Mouse (Mus musculus): ENCODE measurements around the gene Pgc. TPM values are rescaled to one million over a fixed set of nuclear protein-coding genes. Genes with fewer than 3 reads are reported as not detected.

Pgc gene
- polyA plus RNA-seq, 1 experiment from 2014 or later, result 122 TPM

- no peak for ATAC-seq (ENCODE audit: insufficient read depth, low FRiP score)
- Histone ChIP-seq H3K9me3 (replicated peaks; ENCODE audit: control insufficient read depth, low read length) (no peaks in the 10 kb centered on the region), H3K4me2 (ENCODE audit: low read depth, low read length) (no peak overlapping the region), H3K4me1 (ENCODE audit: control insufficient read depth, insufficient read depth, low read length) (peaks cover 10% of the 10 kb centered on the region), H3K9ac (ENCODE audit: low read length) (no peak overlapping the region), H3K27me3 (ENCODE audit: control insufficient read depth, insufficient read depth, low read length) (no peaks in the 10 kb centered on the region), H3K27ac (ENCODE audit: low read length) (no peak overlapping the region), H3K36me3 (ENCODE audit: control insufficient read depth, insufficient read depth, low read length) (no peaks in the 10 kb centered on the region), H3K4me3 (replicated peaks; ENCODE audit: low read length) (no peak overlapping the region)
- WGBS, result 43% methylated on average over 20 of the region's 20 CpGs
Observed at GRCm38 (mm10) chr17:47703556-47703955, 23.1 kb upstream of the Pgc start.

DNA sequence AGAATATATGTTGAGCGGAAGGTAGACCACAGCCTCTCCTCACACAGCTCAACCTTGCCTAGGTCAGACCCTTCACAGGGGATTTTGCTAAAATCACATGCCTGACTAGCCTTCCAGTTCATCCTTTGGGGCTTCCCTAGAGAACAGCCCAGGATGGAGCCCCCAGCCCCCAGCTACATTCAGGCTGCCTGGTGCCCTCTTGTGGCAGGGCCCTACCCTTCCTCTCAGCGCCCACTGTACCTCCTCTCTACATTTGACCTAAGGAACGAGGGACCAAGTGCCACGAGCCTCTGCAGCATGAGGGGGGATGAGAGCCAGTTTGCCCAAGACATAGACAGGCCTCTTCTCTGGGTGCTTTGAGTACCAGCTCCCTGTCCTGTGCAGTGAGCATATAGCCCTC, 21.9 kb upstream of the Pgc start:
- H3K36me3 ChIP-seq (ENCODE audit: control insufficient read depth, insufficient read depth, low read length), result no peaks in the 10 kb centered on the region
- no peak overlapping the region for H3K4me3 ChIP-seq (replicated peaks; ENCODE audit: low read length)
- ATAC-seq (ENCODE audit: insufficient read depth, low FRiP score), result no peak
- no peaks in the 10 kb centered on the region for H3K9me3 ChIP-seq (replicated peaks; ENCODE audit: control insufficient read depth, low read length)
- no peaks in the 10 kb centered on the region for H3K27me3 ChIP-seq (ENCODE audit: control insufficient read depth, insufficient read depth, low read length)
- no peak overlapping the region for H3K27ac ChIP-seq (ENCODE audit: low read length)
- peaks cover 14% of the 10 kb centered on the region for H3K4me1 ChIP-seq (ENCODE audit: control insufficient read depth, insufficient read depth, low read length)
- WGBS, result 86% methylated on average over 4 of the region's 4 CpGs
- no peak overlapping the region for H3K4me2 ChIP-seq (ENCODE audit: low read depth, low read length)
- no peak overlapping the region for H3K9ac ChIP-seq (ENCODE audit: low read length)

- Histone ChIP-seq H3K9ac (ENCODE audit: low read length) (no peak overlapping the region), H3K36me3 (ENCODE audit: control insufficient read depth, insufficient read depth, low read length) (no peaks in the 10 kb centered on the region), H3K4me1 (ENCODE audit: control insufficient read depth, insufficient read depth, low read length) (peaks cover 14% of the 10 kb centered on the region), H3K9me3 (replicated peaks; ENCODE audit: control insufficient read depth, low read length) (no peaks in the 10 kb centered on the region), H3K27me3 (ENCODE audit: control insufficient read depth, insufficient read depth, low read length) (no peaks in the 10 kb centered on the region), H3K4me3 (replicated peaks; ENCODE audit: low read length) (no peak overlapping the region), H3K27ac (ENCODE audit: low read length) (no peak overlapping the region), H3K4me2 (ENCODE audit: low read depth, low read length) (no peak overlapping the region)
- 55% methylated on average over 1 of the region's 1 CpGs for WGBS
- ATAC-seq (ENCODE audit: insufficient read depth, low FRiP score), result no peak
Observed at GRCm38 (mm10) chr17:47706196-47706595, 20.4 kb upstream of the Pgc start.

DNA sequence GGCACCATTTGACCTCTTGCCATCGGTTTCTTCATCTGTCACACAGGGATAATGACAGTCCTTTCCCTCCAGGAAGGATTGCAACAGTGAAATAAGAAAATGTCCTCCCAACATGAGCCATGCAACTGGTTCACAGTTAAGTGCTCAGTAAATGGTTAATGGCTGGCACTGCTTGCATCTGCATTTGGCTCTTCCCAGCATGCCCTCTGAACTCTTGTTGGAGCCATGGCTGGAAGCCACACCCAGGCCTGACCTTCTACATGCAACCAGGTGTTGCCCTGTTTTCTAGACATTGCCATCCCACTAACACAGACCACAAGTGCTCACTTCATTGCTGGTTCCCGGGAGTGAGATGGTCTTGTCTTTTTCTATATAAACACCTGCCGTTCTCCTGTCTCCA, 18.7 kb upstream of the Pgc start:
- no peaks in the 10 kb centered on the region for H3K9me3 ChIP-seq (replicated peaks; ENCODE audit: control insufficient read depth, low read length)
- no peak overlapping the region for H3K4me2 ChIP-seq (ENCODE audit: low read depth, low read length)
- no peaks in the 10 kb centered on the region for H3K36me3 ChIP-seq (ENCODE audit: control insufficient read depth, insufficient read depth, low read length)
- H3K27me3 ChIP-seq (ENCODE audit: control insufficient read depth, insufficient read depth, low read length), result no peaks in the 10 kb centered on the region
- H3K4me3 ChIP-seq (replicated peaks; ENCODE audit: low read length), result no peak overlapping the region
- H3K9ac ChIP-seq (ENCODE audit: low read length), result no peak overlapping the region
- WGBS, result 67% methylated on average over 3 of the region's 3 CpGs
- H3K4me1 ChIP-seq (ENCODE audit: control insufficient read depth, insufficient read depth, low read length), result peaks cover 14% of the 10 kb centered on the region
- ATAC-seq (ENCODE audit: insufficient read depth, low FRiP score), result no peak
- no peak overlapping the region for H3K27ac ChIP-seq (ENCODE audit: low read length)

DNA sequence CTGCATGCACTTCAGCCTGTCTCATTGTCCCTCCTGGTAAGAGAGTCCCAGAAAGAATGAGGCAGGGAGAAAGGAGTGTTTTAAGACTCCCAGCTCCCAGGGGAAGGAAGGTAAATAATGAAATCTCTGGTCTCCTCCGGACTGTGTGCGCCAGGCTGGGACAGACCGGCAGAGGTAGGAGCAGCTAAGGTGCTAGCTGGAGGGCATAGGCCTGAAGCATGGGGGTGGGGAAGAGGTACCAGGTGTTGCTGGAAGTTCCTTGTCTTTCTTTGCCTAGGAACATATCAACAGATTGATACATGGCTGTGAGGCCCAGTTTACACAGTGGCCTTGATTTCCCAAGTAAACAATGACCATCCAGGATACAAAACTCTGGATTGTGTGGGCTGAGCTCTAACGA, 17.7 kb upstream of the Pgc start:
- no peak overlapping the region for H3K4me2 ChIP-seq (ENCODE audit: low read depth, low read length)
- H3K4me1 ChIP-seq (ENCODE audit: control insufficient read depth, insufficient read depth, low read length), result peaks cover 14% of the 10 kb centered on the region
- ATAC-seq (ENCODE audit: insufficient read depth, low FRiP score), result peak; percentile 49; the same call in 1 of the 2 replicates
- no peaks in the 10 kb centered on the region for H3K9me3 ChIP-seq (replicated peaks; ENCODE audit: control insufficient read depth, low read length)
- no peaks in the 10 kb centered on the region for H3K27me3 ChIP-seq (ENCODE audit: control insufficient read depth, insufficient read depth, low read length)
- H3K36me3 ChIP-seq (ENCODE audit: control insufficient read depth, insufficient read depth, low read length), result no peaks in the 10 kb centered on the region
- H3K9ac ChIP-seq (ENCODE audit: low read length), result no peak overlapping the region; the same call in 1 of the 2 replicates
- H3K4me3 ChIP-seq (replicated peaks; ENCODE audit: low read length), result no peak overlapping the region
- no peak overlapping the region for H3K27ac ChIP-seq (ENCODE audit: low read length)
- 57% methylated on average over 4 of the region's 4 CpGs for WGBS

DNA sequence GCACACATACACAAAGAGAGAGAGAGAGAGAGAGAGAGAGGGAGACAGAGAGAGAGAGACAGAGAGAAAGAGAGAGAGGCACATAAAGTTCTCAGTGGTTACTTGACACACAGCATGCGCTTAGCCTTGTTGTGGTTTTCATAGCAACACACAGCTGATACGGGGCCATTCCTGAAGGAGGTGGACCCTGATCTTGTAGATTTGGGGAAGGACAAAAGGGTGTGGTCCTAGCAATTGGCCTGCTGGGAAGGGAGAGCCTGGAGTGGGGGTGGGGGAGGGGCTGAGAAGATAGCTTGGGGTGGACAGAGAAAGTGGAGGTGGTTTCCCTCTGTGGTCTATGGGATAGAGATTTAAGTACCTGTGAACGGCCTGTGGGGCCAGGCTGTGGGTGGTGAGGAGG, 16.6 kb upstream of the Pgc start:
- no peak overlapping the region for H3K9ac ChIP-seq (ENCODE audit: low read length)
- H3K27ac ChIP-seq (ENCODE audit: low read length), result no peak overlapping the region
- no peak for ATAC-seq (ENCODE audit: insufficient read depth, low FRiP score)
- no peaks in the 10 kb centered on the region for H3K27me3 ChIP-seq (ENCODE audit: control insufficient read depth, insufficient read depth, low read length)
- H3K4me2 ChIP-seq (ENCODE audit: low read depth, low read length), result no peak overlapping the region
- 69% methylated on average over 3 of the region's 3 CpGs for WGBS
- no peak overlapping the region for H3K4me3 ChIP-seq (replicated peaks; ENCODE audit: low read length)
- peaks cover 14% of the 10 kb centered on the region for H3K4me1 ChIP-seq (ENCODE audit: control insufficient read depth, insufficient read depth, low read length)
- H3K36me3 ChIP-seq (ENCODE audit: control insufficient read depth, insufficient read depth, low read length), result no peaks in the 10 kb centered on the region
- H3K9me3 ChIP-seq (replicated peaks; ENCODE audit: control insufficient read depth, low read length), result no peaks in the 10 kb centered on the region

- Histone ChIP-seq H3K4me2 (ENCODE audit: low read depth, low read length) (no peak overlapping the region), H3K9ac (ENCODE audit: low read length) (no peak overlapping the region), H3K9me3 (replicated peaks; ENCODE audit: control insufficient read depth, low read length) (no peaks in the 10 kb centered on the region), H3K27me3 (ENCODE audit: control insufficient read depth, insufficient read depth, low read length) (no peaks in the 10 kb centered on the region), H3K4me3 (replicated peaks; ENCODE audit: low read length) (no peak overlapping the region), H3K4me1 (ENCODE audit: control insufficient read depth, insufficient read depth, low read length) (peaks cover 10% of the 10 kb centered on the region; the same call in 1 of the 2 replicates), H3K27ac (ENCODE audit: low read length) (no peak overlapping the region), H3K36me3 (ENCODE audit: control insufficient read depth, insufficient read depth, low read length) (no peaks in the 10 kb centered on the region)
- 0 out of 2 replicates have a peak, but pooled peaks have one; percentile 19 for ATAC-seq (ENCODE audit: insufficient read depth, low FRiP score)
- WGBS, result 37% methylated on average over 6 of the region's 6 CpGs
Observed at GRCm38 (mm10) chr17:47711883-47712282, 14.8 kb upstream of the Pgc start.

GRCm38 (mm10) chr17:47712889-47713571, 13.6 kb upstream of the Pgc start:
- H3K36me3 ChIP-seq (ENCODE audit: control insufficient read depth, insufficient read depth, low read length), result no peaks in the 10 kb centered on the region
- no peak overlapping the region for H3K4me2 ChIP-seq (ENCODE audit: low read depth, low read length)
- H3K27ac ChIP-seq (ENCODE audit: low read length), result no peak overlapping the region
- peaks cover 8% of the 10 kb centered on the region; the same call in 1 of the 2 replicates for H3K4me1 ChIP-seq (ENCODE audit: control insufficient read depth, insufficient read depth, low read length)
- WGBS, result 56% methylated on average over 22 of the region's 22 CpGs
- no peak overlapping the region for H3K9ac ChIP-seq (ENCODE audit: low read length)
- ATAC-seq (ENCODE audit: insufficient read depth, low FRiP score), result no peak
- no peaks in the 10 kb centered on the region for H3K9me3 ChIP-seq (replicated peaks; ENCODE audit: control insufficient read depth, low read length)
- H3K4me3 ChIP-seq (replicated peaks; ENCODE audit: low read length), result no peak overlapping the region
- no peaks in the 10 kb centered on the region for H3K27me3 ChIP-seq (ENCODE audit: control insufficient read depth, insufficient read depth, low read length)

GRCm38 (mm10) chr17:47715037-47715436, 11.6 kb upstream of the Pgc start:
- H3K4me2 ChIP-seq (ENCODE audit: low read depth, low read length), result no peak overlapping the region
- WGBS, result 49% methylated on average over 3 of the region's 3 CpGs
- no peaks in the 10 kb centered on the region for H3K9me3 ChIP-seq (replicated peaks; ENCODE audit: control insufficient read depth, low read length)
- H3K4me1 ChIP-seq (ENCODE audit: control insufficient read depth, insufficient read depth, low read length), result no peaks in the 10 kb centered on the region
- H3K9ac ChIP-seq (ENCODE audit: low read length), result no peak overlapping the region
- no peak overlapping the region for H3K4me3 ChIP-seq (replicated peaks; ENCODE audit: low read length)
- H3K27ac ChIP-seq (ENCODE audit: low read length), result no peak overlapping the region
- no peaks in the 10 kb centered on the region for H3K27me3 ChIP-seq (ENCODE audit: control insufficient read depth, insufficient read depth, low read length)
- ATAC-seq (ENCODE audit: insufficient read depth, low FRiP score), result no peak
- no peaks in the 10 kb centered on the region for H3K36me3 ChIP-seq (ENCODE audit: control insufficient read depth, insufficient read depth, low read length)

Data from stomach, embryonic 16.5 days (tissue).